Mouse (Mus musculus): ENCODE measurements around the gene Dhx8. TPM values are rescaled to one million over a fixed set of nuclear protein-coding genes. Genes with fewer than 3 reads are reported as not detected.

The Dhx8 gene
- polyA plus RNA-seq, 1 experiment = 23.0 TPM

DNA sequence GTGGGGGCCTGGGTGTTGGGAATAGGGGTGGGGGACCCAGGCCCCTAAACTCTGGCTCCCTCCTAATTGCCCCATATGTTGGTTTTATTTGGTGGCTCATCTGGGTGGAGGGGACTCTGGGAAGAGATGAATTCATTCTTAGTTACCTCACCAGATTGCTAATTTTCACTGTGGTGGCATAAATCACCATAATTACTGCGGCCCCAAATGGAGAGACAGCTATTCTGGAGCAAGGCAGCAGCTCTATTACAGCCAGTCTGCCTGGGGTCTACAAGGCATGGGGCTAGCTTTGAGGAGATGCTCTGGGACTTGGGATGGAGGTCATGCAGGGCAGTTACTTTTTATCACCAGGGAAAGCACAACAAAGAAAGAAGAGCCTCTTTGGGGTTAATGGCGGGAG is 6.0 kb upstream of the Dhx8 start:
- no peak overlapping the region for H3K27ac ChIP-seq (ENCODE audit: insufficient read depth, low read length)
- no peaks in the 10 kb centered on the region for H3K4me1 ChIP-seq (ENCODE audit: control insufficient read depth, insufficient read depth, low read length)
- H3K4me3 ChIP-seq (ENCODE audit: insufficient read depth, low read length) = no peak overlapping the region
- no peak for TF ChIP-seq CTCF (IDR thresholded peaks at IDR 0.05; ENCODE audit: extremely low read depth, insufficient read depth, low read length)
- TF ChIP-seq POLR2A (IDR thresholded peaks at IDR 0.05; ENCODE audit: extremely low read depth, insufficient read depth, low read length) = no peak

DNA sequence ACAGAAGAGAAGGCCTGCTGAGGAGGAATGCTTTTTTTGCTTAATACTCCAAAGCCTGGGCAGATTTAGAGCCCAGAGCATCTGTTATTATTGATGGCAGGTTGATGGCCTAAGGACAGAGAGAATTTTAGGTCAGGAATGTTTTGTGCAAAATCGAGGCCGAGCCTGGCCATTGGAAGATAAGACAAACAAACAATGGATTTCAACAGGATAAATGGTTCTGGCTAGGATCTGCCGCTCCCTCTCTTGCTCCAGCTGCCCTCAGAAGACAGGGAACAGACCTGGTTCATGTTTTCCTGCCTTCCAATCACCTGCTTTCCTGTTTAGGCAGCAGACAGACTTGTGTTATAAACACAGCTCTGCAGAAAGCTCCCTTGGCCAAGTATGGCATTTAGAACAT is 3.4 kb upstream of the Dhx8 start:
- no peak overlapping the region for H3K27ac ChIP-seq (ENCODE audit: insufficient read depth, low read length)
- no peaks in the 10 kb centered on the region; the same call in 1 of the 2 replicates for H3K4me1 ChIP-seq (ENCODE audit: control insufficient read depth, insufficient read depth, low read length)
- H3K4me3 ChIP-seq (ENCODE audit: insufficient read depth, low read length) = no peak overlapping the region
- TF ChIP-seq CTCF (IDR thresholded peaks at IDR 0.05; ENCODE audit: extremely low read depth, insufficient read depth, low read length) (no peak), POLR2A (IDR thresholded peaks at IDR 0.05; ENCODE audit: extremely low read depth, insufficient read depth, low read length) (no peak)

DNA sequence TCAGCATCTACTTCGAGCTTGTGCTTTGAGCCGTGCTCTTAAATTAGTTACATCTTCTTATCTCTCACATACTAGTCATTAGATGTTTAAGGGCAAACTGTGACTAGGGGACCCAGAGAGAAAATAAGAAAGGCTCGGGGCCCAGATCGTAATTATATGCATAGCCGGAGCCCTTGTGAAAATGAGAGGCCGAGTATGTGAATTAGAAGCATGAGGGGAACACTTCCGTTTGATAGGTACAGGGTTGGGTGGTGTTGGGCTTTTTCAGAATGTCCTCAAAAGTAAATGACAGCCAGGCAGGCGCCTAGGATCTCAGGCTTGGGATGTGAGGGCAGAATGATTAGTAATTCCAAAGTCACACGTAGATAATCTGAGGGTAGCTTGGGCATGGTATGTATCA is 877 bp downstream of the Dhx8 start:
- Histone ChIP-seq H3K4me1 (ENCODE audit: control insufficient read depth, insufficient read depth, low read length) (no peaks in the 10 kb centered on the region; the same call in 1 of the 2 replicates), H3K27ac (ENCODE audit: insufficient read depth, low read length) (no peak overlapping the region), H3K4me3 (ENCODE audit: insufficient read depth, low read length) (peak overlapping the region; percentile 87)
- TF ChIP-seq CTCF (IDR thresholded peaks at IDR 0.05; ENCODE audit: extremely low read depth, insufficient read depth, low read length) (no peak), POLR2A (IDR thresholded peaks at IDR 0.05; ENCODE audit: extremely low read depth, insufficient read depth, low read length) (no peak)

DNA sequence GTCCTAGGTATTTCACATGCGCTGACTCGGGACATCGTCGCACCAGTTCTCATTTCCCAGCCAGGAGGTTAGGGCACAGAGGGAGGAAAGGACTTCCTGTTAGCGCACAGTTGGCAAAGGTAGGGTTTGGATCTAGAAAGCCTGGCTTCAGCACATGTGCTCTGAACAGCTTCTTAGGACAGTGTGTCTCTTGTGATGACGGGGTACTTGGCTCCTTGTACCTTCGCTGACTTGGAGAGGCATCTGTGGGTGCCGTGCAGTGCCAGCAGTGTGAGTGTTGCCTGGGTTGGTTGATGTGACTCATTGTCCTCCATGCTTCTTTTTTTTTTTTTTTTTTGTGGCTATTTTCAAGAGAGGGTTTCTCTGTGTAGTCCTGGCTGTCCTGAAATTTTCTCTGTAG is 23.9 kb downstream of the Dhx8 start:
- TF ChIP-seq POLR2A (IDR thresholded peaks at IDR 0.05; ENCODE audit: extremely low read depth, insufficient read depth, low read length) (no peak), CTCF (IDR thresholded peaks at IDR 0.05; ENCODE audit: extremely low read depth, insufficient read depth, low read length) (no peak)
- Histone ChIP-seq H3K4me3 (ENCODE audit: insufficient read depth, low read length) (no peak overlapping the region), H3K27ac (ENCODE audit: insufficient read depth, low read length) (no peak overlapping the region), H3K4me1 (ENCODE audit: control insufficient read depth, insufficient read depth, low read length) (no peaks in the 10 kb centered on the region; the same call in 1 of the 2 replicates)

DNA sequence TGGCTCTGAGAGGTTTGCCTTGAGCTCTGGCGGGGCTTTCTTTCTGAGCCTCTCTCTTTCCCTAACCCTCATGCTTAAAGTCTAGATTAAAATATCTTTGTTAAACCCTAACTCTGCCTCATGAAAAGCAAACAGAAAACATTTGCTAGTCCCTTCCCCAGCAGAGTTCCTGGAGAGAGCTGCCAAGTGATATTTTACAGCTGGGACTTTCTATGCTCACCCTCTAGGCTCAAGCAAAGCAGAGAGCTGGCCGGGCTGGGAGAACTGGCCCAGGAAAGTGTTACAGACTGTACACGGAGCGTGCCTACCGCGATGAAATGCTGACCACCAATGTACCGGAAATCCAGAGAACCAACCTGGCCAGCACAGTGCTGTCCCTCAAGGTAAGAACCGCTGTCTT is 24.6 kb downstream of the Dhx8 start:
- Histone ChIP-seq H3K4me1 (ENCODE audit: control insufficient read depth, insufficient read depth, low read length) (no peaks in the 10 kb centered on the region; the same call in 1 of the 2 replicates), H3K4me3 (ENCODE audit: insufficient read depth, low read length) (no peak overlapping the region), H3K27ac (ENCODE audit: insufficient read depth, low read length) (no peak overlapping the region)
- no peak for TF ChIP-seq CTCF (IDR thresholded peaks at IDR 0.05; ENCODE audit: extremely low read depth, insufficient read depth, low read length)
- no peak for TF ChIP-seq POLR2A (IDR thresholded peaks at IDR 0.05; ENCODE audit: extremely low read depth, insufficient read depth, low read length)

DNA sequence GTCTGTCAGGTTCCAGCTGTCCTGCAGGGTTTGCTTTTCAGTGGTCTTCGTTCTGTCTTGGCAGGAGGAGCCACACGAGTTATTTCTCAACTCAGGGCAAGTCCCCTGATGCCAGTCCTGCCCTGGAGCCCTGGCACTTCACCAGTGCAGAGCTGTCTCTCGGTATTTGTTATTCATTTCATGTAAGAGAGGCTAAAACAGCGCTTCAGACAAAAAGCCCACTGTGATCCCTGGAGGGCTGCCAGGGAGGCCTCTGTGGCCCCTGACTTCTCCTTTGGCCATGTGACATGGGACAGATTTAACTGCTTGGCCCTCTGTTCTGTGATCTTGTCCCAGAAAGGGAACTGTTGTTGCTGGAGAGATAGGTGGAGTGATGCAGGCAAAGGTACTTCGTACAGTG is 25.7 kb downstream of the Dhx8 start:
- Histone ChIP-seq H3K27ac (ENCODE audit: insufficient read depth, low read length) (no peak overlapping the region), H3K4me3 (ENCODE audit: insufficient read depth, low read length) (no peak overlapping the region), H3K4me1 (ENCODE audit: control insufficient read depth, insufficient read depth, low read length) (no peaks in the 10 kb centered on the region; the same call in 1 of the 2 replicates)
- TF ChIP-seq CTCF (IDR thresholded peaks at IDR 0.05; ENCODE audit: extremely low read depth, insufficient read depth, low read length) (no peak), POLR2A (IDR thresholded peaks at IDR 0.05; ENCODE audit: extremely low read depth, insufficient read depth, low read length) (no peak)

DNA sequence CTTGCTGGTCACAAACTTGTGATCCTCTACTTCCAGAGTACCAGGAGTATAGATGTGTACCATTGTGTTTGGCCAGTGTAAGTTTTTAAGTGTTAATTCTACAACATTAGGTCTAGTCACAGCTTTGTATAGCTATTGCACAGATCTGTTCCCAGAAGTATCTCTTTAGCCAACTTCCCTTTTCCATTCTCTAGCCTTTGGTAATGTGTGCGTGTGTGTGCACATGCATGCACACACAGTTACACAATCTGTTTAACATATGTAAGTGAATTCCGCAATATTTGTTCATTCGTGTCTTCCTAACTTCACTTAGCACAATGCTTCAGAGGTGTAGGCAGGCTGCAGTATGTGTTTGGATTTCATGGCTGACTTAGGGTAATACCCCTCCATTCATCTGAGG is 26.8 kb downstream of the Dhx8 start:
- no peak overlapping the region for H3K27ac ChIP-seq (ENCODE audit: insufficient read depth, low read length)
- H3K4me1 ChIP-seq (ENCODE audit: control insufficient read depth, insufficient read depth, low read length) = no peaks in the 10 kb centered on the region; the same call in 1 of the 2 replicates
- no peak overlapping the region for H3K4me3 ChIP-seq (ENCODE audit: insufficient read depth, low read length)
- TF ChIP-seq CTCF (IDR thresholded peaks at IDR 0.05; ENCODE audit: extremely low read depth, insufficient read depth, low read length) (no peak), POLR2A (IDR thresholded peaks at IDR 0.05; ENCODE audit: extremely low read depth, insufficient read depth, low read length) (no peak)

DNA sequence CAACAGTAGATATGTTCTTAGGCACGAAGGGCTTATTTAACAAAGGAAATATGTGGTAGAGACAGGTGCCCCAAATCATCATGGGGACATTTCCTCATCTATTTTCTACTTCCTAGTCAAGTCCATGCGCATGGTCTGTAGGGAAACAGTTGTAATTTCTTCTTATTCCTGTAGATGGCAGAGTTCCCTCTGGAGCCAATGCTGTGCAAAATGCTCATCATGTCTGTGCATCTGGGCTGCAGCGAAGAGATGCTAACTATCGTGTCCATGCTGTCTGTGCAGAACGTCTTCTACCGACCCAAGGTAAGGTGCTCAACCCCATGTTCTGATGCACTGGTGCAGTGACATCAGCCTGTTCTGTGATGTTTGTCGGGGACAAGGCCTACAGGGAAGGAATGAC is 31.0 kb downstream of the Dhx8 start:
- no peak overlapping the region for H3K4me3 ChIP-seq (ENCODE audit: insufficient read depth, low read length)
- TF ChIP-seq CTCF (IDR thresholded peaks at IDR 0.05; ENCODE audit: extremely low read depth, insufficient read depth, low read length) (peak; percentile 80), POLR2A (IDR thresholded peaks at IDR 0.05; ENCODE audit: extremely low read depth, insufficient read depth, low read length) (no peak)
- no peak overlapping the region for H3K27ac ChIP-seq (ENCODE audit: insufficient read depth, low read length)
- no peaks in the 10 kb centered on the region for H3K4me1 ChIP-seq (ENCODE audit: control insufficient read depth, insufficient read depth, low read length)

DNA sequence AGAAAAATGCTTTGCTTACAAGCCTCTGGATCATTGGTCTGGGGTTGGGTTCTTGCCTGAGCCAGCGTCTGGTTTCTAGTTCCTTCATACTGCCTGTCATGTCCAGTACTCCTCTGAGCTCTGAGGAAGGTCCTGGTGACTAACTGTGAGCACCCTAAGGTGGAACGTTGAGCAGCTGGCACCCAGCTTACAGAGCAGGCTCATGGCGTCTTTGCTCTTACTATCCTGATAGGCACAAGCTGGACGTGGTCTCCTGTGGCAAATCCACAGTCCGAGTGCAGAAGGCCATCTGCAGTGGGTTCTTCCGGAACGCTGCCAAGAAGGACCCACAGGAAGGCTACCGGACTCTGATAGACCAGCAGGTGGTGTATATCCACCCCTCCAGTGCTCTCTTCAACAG is 31.8 kb downstream of the Dhx8 start:
- TF ChIP-seq POLR2A (IDR thresholded peaks at IDR 0.05; ENCODE audit: extremely low read depth, insufficient read depth, low read length) (no peak), CTCF (IDR thresholded peaks at IDR 0.05; ENCODE audit: extremely low read depth, insufficient read depth, low read length) (no peak)
- no peak overlapping the region for H3K4me3 ChIP-seq (ENCODE audit: insufficient read depth, low read length)
- H3K4me1 ChIP-seq (ENCODE audit: control insufficient read depth, insufficient read depth, low read length) = no peaks in the 10 kb centered on the region
- H3K27ac ChIP-seq (ENCODE audit: insufficient read depth, low read length) = no peak overlapping the region

DNA sequence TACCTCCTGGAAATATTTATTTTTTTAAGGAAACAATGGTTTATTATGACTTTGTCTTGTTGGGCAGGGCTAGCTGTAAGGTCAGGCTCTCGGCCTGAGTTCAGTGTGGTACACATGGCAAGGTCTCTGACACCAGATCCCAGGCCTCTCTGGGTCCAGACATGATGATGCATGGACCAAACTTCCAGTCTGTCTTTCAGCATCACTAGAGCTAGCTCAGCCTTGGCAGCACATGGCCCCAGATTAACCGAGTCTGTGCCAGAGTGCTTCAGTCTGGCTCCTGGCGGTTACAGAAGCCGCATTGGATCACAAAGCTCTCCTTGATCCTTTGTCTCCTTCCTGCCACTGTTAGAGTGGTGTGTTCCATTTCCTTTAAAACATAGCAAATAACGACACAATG is 34.6 kb downstream of the Dhx8 start:
- Histone ChIP-seq H3K4me1 (ENCODE audit: control insufficient read depth, insufficient read depth, low read length) (no peaks in the 10 kb centered on the region), H3K27ac (ENCODE audit: insufficient read depth, low read length) (no peak overlapping the region), H3K4me3 (ENCODE audit: insufficient read depth, low read length) (no peak overlapping the region)
- TF ChIP-seq CTCF (IDR thresholded peaks at IDR 0.05; ENCODE audit: extremely low read depth, insufficient read depth, low read length) (no peak), POLR2A (IDR thresholded peaks at IDR 0.05; ENCODE audit: extremely low read depth, insufficient read depth, low read length) (no peak)

All from cortical plate, adult 2 months (tissue).